Mouse (Mus musculus) cerebellum, adult 9-11 months (tissue): ENCODE data around the gene Mt3.
"Not testable (repeated sequence)": the region's sequence is repeated elsewhere in the genome, so short reads cannot be mapped to it uniquely, and the experiment has no call there.

Experiments
- DNase-seq: peaks from one replicate; pipeline ENCODE4 v3.0.0; 2022

The Mt3 gene

GRCm38 (mm10) chr8:94154537-94154936 is 2.1 kb downstream of the Mt3 start:
- peak; percentile 41 for DNase-seq

DNA sequence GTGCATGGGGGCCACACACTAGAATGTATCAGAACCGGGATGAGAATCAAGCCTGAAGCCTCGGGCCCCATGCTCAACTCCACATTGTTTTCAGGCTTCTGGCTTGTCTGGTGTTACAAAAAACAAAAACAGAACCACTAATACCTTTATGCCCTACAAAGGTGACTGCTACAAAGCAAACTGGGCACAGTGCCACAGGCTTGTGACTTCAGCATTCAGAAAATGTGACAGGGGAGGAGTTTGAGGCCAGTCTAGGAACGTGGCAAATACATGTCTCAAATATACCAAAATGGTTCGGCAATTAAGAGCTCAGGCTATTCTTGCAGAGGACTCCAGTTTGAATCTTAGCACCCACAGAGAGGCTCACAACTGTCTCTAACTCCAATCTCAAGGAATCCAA is 3.7 kb downstream of the Mt3 start:
- DNase-seq = no peak

GRCm38 (mm10) chr8:94165772-94166171 is 13.4 kb downstream of the Mt3 start:
- DNase-seq = not testable (repeated sequence)

- peak; percentile 78 for DNase-seq
Observed at GRCm38 (mm10) chr8:94167244-94167643, 14.8 kb downstream of the Mt3 start.

DNA sequence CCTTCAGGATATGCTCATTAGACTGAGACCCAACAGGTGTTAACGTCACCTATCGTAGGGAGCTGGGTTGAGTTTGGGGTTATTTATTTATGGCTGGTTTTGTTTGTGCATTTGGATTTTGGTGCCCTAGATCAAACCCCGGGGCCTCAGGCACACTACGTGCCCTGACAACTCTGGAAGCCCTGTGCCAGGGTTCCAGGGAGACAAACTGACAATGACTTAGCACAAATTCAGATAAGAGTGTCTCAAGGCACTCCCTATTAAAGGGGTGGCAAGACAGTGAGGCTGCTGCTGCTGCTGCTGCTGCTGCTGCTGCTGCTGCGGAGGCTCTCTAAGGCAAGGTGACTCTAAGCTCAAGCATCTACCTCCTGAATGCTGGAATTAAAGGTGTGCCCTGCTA is 17.1 kb downstream of the Mt3 start:
- no peak for DNase-seq

- DNase-seq = peak; percentile 40
Observed at GRCm38 (mm10) chr8:94171321-94171755, 18.9 kb downstream of the Mt3 start.

GRCm38 (mm10) chr8:94172075-94172808 is 19.8 kb downstream of the Mt3 start, which contains the start of gene Mt2:
Mt2 (plus strand) TSS chr8:94172664.
- DNase-seq = peak; percentile 59

DNA sequence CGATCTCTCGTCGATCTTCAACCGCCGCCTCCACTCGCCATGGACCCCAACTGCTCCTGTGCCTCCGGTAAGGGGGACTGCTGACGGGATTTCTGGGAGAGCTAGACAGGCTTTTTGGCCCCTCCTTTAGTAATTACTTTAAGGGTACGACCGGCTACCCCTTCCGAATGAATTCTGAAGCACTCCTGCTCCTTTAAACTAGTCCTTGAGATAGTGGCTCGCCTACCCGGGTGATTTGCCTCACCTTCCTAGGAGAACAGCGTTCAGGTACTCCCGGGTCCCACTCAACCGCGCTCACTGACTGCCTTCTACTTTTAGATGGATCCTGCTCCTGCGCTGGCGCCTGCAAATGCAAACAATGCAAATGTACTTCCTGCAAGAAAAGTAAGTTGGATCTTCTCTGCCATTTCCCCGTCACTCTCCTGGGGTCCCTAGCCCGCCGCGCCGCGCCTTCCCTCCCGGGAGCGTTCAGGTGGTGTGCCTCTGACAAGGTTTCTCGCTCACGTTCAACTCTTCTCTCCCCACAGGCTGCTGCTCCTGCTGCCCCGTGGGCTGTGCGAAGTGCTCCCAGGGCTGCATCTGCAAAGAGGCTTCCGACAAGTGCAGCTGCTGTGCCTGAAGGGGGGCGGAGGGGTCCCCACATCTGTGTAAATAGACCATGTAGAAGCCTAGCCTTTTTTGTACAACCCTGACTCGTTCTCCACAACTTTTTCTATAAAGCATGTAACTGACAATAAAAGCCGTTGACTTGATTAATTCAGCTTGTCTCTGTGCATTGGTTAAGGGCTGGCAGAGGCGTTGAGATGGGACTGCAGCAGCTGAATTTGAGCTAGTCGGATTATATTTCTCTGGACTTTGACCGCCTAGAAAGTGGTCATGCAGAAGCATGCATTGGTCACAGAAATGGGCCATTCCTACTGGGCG is 20.7 kb downstream of the Mt3 start:
- no peak for DNase-seq

DNA sequence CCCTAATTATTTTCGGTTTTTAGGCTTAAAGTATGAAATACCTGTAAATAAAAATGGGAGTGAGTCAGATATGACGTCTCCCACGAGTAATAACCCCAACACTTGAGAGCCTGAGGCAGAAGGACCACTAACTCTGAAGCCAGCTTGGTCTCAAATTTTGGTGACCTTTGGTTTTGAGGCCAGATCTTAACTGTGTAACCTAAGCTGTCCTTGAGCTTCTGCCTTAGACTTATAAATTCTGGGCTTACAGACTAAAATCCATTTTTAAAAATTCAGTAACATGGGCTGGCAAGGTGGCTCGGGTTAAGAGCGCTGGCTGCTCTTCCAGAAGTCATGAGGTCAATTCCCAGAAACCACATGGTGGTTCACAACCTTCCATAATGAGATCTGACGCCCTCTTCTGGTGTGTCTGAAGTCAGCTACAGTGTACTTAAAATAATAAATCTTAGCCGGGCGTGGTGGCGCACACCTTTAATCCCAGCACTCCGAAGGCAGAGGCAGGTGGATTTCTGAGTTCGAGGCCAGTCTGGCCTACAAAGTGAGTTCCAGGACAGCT is 21.5 kb downstream of the Mt3 start:
- no peak for DNase-seq

DNA sequence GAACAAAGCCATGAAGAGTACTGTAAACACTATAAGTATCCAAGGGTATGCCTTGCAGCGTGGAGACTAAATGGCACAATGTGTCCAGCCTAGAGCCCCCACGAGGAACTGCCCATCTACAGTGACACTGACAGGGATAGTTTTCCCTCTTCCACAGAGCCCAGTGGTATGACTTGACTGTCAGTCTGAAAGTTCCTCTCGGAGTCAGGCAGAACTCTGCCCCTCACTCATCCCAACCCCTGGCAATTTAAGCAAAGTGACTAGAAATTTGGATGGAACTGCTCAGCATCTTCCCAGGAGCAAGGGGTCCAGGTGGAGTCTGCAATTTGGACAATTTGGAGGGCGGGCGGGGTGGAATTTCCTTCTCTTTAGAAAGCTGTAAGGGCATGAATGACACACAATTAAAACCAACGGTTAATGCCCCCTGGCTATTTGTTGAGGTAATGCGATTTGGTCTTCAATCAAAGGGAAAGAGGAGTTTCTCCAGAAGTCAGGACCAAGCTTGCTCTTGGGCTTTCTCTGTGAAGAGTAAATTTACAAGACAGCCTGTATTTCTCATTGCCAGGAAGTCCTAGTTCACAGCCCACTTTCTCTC is 22.3 kb downstream of the Mt3 start:
- no peak for DNase-seq

GRCm38 (mm10) chr8:94177716-94178390 is 25.4 kb downstream of the Mt3 start:
- no peak for DNase-seq

- DNase-seq = peak; percentile 79
Observed at GRCm38 (mm10) chr8:94178857-94179712, 26.7 kb downstream of the Mt3 start, which contains the start of gene Mt1. Mt1 (plus strand) TSS chr8:94179082.

DNA sequence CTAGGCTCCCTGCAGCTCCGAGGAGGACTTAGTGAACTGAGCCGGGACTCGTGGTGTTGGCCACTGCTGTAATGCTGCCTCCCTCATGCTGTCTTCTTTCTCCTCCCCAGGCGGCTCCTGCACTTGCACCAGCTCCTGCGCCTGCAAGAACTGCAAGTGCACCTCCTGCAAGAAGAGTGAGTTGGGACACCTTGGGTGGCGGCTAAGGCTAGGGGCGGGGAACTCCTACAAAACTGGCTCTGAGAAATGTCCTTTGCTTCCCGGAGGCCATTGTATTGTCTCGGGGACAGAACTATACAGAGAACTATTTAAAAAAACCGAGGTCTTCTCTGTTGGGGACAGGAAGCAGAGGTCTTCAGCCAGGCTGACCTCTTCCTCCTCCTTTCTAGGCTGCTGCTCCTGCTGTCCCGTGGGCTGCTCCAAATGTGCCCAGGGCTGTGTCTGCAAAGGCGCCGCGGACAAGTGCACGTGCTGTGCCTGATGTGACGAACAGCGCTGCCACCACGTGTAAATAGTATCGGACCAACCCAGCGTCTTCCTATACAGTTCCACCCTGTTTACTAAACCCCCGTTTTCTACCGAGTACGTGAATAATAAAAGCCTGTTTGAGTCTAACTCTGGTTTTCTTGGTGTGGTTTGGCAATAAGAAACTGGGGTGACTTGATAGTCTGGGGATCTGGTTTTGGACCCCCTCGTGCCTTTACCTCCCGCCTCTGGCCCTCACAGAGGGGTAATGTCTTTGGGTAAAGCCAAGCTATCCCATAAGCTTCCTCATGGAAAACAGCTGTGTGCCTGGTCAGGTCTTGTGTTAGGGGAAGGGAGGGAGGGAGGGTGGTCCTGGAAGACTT is 27.5 kb downstream of the Mt3 start:
- no peak for DNase-seq

GRCm38 (mm10) chr8:94180561-94180908 is 28.1 kb downstream of the Mt3 start:
- no peak for DNase-seq

DNA sequence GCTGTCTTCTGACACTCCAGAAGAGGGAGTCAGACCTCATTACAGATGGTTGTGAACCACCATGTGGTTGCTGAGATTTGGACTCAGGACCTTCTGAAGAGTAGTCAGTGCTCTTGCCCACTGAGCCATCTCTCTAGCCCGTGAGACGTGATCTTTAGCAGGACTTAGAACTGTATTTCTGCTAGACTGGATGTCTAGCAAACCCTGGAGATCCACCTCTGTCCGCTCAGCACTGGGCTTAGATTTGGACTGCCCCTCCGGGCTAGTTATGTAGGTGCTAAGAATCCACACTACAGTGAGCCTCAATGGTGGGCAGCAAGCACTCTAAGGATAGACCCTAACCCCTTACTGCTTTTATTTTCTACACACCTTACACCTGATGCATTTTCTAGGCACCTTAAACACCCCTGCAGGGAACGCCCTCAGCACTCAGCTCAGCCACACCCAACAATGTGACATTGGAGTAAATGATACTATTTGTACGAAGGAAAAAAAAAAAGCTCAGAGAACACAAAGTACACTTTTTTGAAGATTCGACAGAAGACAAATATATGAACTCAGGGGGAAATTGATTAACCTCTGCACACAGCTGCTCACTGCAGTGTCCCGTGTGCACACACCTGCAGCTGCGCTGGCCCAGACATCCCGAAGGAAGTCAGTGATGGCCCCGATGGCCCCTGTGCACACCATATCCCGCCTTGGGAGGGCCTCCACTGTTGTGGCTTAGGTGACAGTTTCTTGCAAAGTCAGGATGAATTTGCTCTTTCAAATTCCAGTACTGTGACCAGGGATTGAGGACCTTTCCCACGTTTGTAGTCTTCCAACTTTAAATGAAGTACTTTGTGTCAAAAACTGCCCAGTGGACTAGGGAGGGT is 29.9 kb downstream of the Mt3 start:
- no peak for DNase-seq

GRCm38 (mm10) chr8:94183117-94183516 is 30.7 kb downstream of the Mt3 start:
- DNase-seq = peak; percentile 41

GRCm38 (mm10) chr8:94184357-94184843 is 32.0 kb downstream of the Mt3 start:
- DNase-seq = no peak

DNA sequence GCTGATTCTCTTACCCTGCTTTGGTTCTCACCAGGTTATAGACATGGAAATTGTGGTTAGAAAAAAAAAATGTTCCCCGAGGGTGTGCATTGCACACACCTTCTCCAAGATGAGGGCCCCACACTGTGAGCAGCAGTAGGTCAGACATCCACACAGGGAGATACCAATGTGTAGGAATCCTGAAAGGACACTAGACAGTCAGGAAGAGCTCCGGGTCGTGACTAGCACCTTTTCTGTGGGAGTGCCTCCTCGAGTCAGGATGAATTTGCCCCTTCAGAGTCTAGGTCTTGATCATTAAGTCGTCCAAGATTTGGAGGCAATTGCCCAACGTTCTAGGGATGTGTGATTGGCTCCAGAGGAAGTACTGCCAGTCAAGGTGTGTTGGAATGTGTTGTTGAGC is 33.4 kb downstream of the Mt3 start:
- no peak for DNase-seq

DNA sequence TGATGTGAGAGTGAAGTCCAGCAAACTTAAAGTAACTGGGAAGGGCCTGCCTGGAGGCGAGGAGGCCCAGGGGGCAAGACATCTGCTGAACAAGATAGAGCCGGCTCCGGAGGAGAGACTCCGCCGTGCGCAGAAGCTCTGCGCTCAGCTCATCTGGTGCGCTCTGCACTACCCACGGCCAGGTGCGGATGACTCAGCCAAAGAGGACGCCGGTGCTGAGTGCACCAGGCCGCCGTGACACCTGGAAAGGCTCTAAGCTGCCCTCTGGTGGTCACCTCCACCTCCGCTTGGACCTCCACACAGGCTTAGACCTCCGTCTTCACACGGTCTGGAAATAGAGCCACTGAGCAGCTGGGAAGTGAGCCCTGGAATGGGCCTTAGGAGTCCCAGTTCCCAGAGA is 34.1 kb downstream of the Mt3 start:
- DNase-seq = peak; percentile 75
